Comparison of ENCODE assay signal across 8 mouse cellular contexts in the genomic region with DNA sequence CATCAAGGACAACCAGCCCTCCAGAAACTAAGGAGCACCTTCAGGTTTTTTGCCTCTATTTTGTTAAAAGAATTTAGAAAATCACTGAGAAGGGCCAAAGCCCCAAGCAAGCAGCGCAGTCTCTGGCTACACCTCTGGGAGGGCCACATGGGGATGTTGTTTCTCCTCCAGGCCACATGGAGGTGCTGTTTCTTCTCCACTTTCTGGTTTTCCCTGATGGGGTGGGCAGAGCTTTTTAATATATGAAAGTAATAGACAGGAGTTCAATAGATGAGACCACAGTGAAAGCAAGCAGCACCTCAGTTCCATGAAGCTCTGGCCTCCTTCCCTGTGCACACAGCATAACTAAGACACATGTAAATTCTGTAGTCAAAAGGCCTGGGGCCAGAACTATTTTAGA.
DNase-seq lines count a peak whose midpoint lies in the region; ATAC-seq and TF ChIP-seq lines count a peak whose summit lies in the region.

No protein-coding gene starts in this region.

- no peaks in the 10 kb centered on the region for H3K9me3 ChIP-seq in intestine, postnatal 0 days (ENCODE audit: control insufficient read depth)
- no peaks in the 10 kb centered on the region for H3K9me3 ChIP-seq in intestine, embryonic 15.5 days

- H3K27ac ChIP-seq in intestine, postnatal 0 days (ENCODE audit: low read depth, low read length), result no peak overlapping the region
- H3K27ac ChIP-seq in intestine, embryonic 15.5 days, result no peak overlapping the region

- peaks cover 46% of the 10 kb centered on the region for H3K36me3 ChIP-seq in intestine, postnatal 0 days (ENCODE audit: control insufficient read depth, insufficient read depth)
- H3K36me3 ChIP-seq in intestine, embryonic 15.5 days, result peaks cover 26% of the 10 kb centered on the region

- no peak for ATAC-seq in intestine, postnatal 0 days
- ATAC-seq in intestine, embryonic 15.5 days, result no peak
- peak; percentile 61 for ATAC-seq in neutrophil, adult 5-6 weeks (ENCODE audit: extremely low read depth, insufficient number of reproducible peaks, low FRiP score, poor library complexity, severe bottlenecking)

- WGBS in intestine, postnatal 0 days, result 100% methylated on average over 1 of the region's 1 CpGs
- 92% methylated on average over 1 of the region's 1 CpGs for WGBS in intestine, embryonic 15.5 days

- no peaks in the 10 kb centered on the region for H3K27me3 ChIP-seq in intestine, postnatal 0 days (replicated peaks; ENCODE audit: control insufficient read depth, insufficient read depth, low read length)
- no peaks in the 10 kb centered on the region for H3K27me3 ChIP-seq in intestine, embryonic 15.5 days (replicated peaks)

- no peaks in the 10 kb centered on the region for H3K4me1 ChIP-seq in intestine, postnatal 0 days (replicated peaks; ENCODE audit: control insufficient read depth, insufficient read depth, low read length)
- H3K4me1 ChIP-seq in intestine, embryonic 15.5 days (replicated peaks), result no peaks in the 10 kb centered on the region

- no peak overlapping the region for H3K4me2 ChIP-seq in intestine, postnatal 0 days (replicated peaks; ENCODE audit: low read depth)
- H3K4me2 ChIP-seq in intestine, embryonic 15.5 days (replicated peaks), result no peak overlapping the region

- peak; percentile 76 for TF ChIP-seq CTCF in intestine, postnatal 0 days (IDR thresholded peaks at IDR 0.05; ENCODE audit: low read depth)

- DNase-seq in ES-CJ7 (ENCODE audit: low read depth, low spot score), result peak; percentile 57
- DNase-seq in embryo, embryonic 11 days, result peak; percentile 26
- no peak for DNase-seq in right cerebral cortex, adult 18-20 months
- DNase-seq in cerebellum, postnatal 4 days (ENCODE audit: low spot score in 2 of 2), result no peak
- DNase-seq in left cerebral cortex, adult 8-10 months (ENCODE audit: low spot score in 2 of 2), result no peak

- no peak overlapping the region for H3K9ac ChIP-seq in intestine, postnatal 0 days (ENCODE audit: low read depth, low read length)
- H3K9ac ChIP-seq in intestine, embryonic 15.5 days, result no peak overlapping the region

- H3K4me3 ChIP-seq in intestine, postnatal 0 days (ENCODE audit: low read depth, low read length), result no peak overlapping the region
- H3K4me3 ChIP-seq in intestine, embryonic 15.5 days (replicated peaks), result no peak overlapping the region

Comparison
In these comparisons a context has a peak if more than half of its experiments do, and no peak if none do; other contexts are left out.
1. DNase-seq: peak in ES-CJ7 (single experiment) and embryo, embryonic 11 days (single experiment); none in right cerebral cortex, adult 18-20 months (single experiment), cerebellum, postnatal 4 days (0 of 2) and left cerebral cortex, adult 8-10 months (0 of 2).